Mouse (Mus musculus): ENCODE data around the gene Hdac10. TPM values are rescaled to one million over a fixed set of nuclear protein-coding genes. Genes with fewer than 3 reads are reported as not detected.

The Hdac10 gene
- polyA plus RNA-seq, 1 experiment from 2014 or later = 9.8 TPM

DNA sequence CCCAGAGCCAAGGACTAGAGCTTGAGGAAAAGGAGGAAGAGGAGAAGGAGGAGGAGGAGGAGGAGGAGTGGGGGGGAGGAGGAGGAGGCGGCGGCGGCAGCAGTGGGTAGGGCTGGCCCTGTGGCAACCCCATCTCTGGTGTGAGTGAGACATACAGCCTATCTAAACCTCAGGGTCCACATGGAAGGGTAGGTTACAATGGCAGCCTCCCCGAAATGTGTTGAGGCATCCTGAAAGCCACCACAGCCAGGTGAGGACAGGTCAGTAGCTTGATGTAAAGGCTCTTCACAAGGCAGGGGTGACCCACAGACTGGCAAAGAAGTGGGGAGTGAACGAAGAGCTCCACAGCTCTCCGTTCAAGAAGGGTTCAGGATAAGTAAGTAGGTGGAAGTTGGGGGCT, 10.0 kb upstream of the Hdac10 start:
- DNase-seq (ENCODE audit: low spot score) (no peak), ATAC-seq (ENCODE audit: insufficient number of reproducible peaks, low FRiP score, low TSS enrichment, low read depth) (no peak)
- Histone ChIP-seq H3K36me3 (ENCODE audit: control insufficient read depth, insufficient read depth, low read length) (no peaks in the 10 kb centered on the region), H3K27ac (replicated peaks; ENCODE audit: low read depth, low read length) (no peak overlapping the region), H3K9ac (ENCODE audit: low read length) (no peak overlapping the region), H3K4me3 (ENCODE audit: low read depth, low read length) (no peak overlapping the region), H3K9me3 (ENCODE audit: control insufficient read depth, low read length) (no peaks in the 10 kb centered on the region), H3K4me2 (ENCODE audit: low read depth, severe bottlenecking) (no peak overlapping the region), H3K27me3 (ENCODE audit: control insufficient read depth, insufficient read depth, low read length) (no peaks in the 10 kb centered on the region), H3K4me1 (ENCODE audit: control insufficient read depth, insufficient read depth, low read length) (peaks cover 11% of the 10 kb centered on the region)
- WGBS = 92% methylated on average over 6 of the region's 6 CpGs

GRCm38 (mm10) chr15:89138046-89138405, 9.5 kb upstream of the Hdac10 start:
- DNase-seq (ENCODE audit: low spot score) (no peak), ATAC-seq (ENCODE audit: insufficient number of reproducible peaks, low FRiP score, low TSS enrichment, low read depth) (no peak)
- H3K9me3 ChIP-seq (ENCODE audit: control insufficient read depth, low read length) = no peaks in the 10 kb centered on the region
- H3K27ac ChIP-seq (replicated peaks; ENCODE audit: low read depth, low read length) = no peak overlapping the region
- no peak overlapping the region for H3K4me3 ChIP-seq (ENCODE audit: low read depth, low read length)
- no peaks in the 10 kb centered on the region for H3K27me3 ChIP-seq (ENCODE audit: control insufficient read depth, insufficient read depth, low read length)
- no peak overlapping the region for H3K9ac ChIP-seq (ENCODE audit: low read length)
- WGBS = 91% methylated on average over 7 of the region's 7 CpGs
- H3K4me1 ChIP-seq (ENCODE audit: control insufficient read depth, insufficient read depth, low read length) = peaks cover 11% of the 10 kb centered on the region
- no peak overlapping the region for H3K4me2 ChIP-seq (ENCODE audit: low read depth, severe bottlenecking)
- H3K36me3 ChIP-seq (ENCODE audit: control insufficient read depth, insufficient read depth, low read length) = no peaks in the 10 kb centered on the region

DNA sequence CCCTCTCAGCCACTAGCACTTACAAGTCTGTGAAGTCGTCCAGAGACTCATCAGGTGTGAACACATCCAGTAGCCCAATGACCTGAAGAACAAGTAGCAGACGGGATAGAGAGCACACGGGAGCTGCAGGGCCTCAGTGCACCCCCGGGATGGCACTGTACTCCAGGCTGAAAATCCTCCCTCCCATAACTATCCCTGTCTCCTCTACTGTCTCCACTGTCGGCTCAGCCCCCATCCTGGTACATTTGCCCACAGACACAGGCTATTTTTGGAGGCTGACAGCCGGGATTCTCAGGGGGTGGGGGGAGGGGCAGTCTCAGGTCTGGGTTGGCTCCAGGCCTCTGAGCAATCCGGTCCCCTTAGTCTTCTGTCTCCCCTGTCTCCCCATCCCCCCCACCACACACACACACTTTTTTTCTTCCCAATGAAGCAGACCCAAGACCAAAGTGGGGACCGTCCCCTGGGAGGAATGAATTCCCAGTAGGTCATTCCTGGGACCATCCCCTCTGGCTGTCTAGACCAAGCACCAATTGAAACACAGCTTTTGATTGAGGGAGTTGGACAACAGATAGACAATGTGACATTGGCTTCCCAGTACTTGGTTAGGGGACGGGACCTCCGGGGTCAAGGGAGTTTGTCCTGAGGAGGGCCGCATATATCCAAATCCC, 9.0 kb upstream of the Hdac10 start:
- Histone ChIP-seq H3K27ac (replicated peaks; ENCODE audit: low read depth, low read length) (no peak overlapping the region), H3K9me3 (ENCODE audit: control insufficient read depth, low read length) (no peaks in the 10 kb centered on the region), H3K4me1 (ENCODE audit: control insufficient read depth, insufficient read depth, low read length) (peaks cover 11% of the 10 kb centered on the region), H3K9ac (ENCODE audit: low read length) (no peak overlapping the region), H3K4me2 (ENCODE audit: low read depth, severe bottlenecking) (no peak overlapping the region), H3K4me3 (ENCODE audit: low read depth, low read length) (no peak overlapping the region), H3K27me3 (ENCODE audit: control insufficient read depth, insufficient read depth, low read length) (no peaks in the 10 kb centered on the region), H3K36me3 (ENCODE audit: control insufficient read depth, insufficient read depth, low read length) (no peaks in the 10 kb centered on the region)
- DNase-seq (ENCODE audit: low spot score) (no peak), ATAC-seq (ENCODE audit: insufficient number of reproducible peaks, low FRiP score, low TSS enrichment, low read depth) (no peak)
- 73% methylated on average over 11 of the region's 11 CpGs for WGBS

DNA sequence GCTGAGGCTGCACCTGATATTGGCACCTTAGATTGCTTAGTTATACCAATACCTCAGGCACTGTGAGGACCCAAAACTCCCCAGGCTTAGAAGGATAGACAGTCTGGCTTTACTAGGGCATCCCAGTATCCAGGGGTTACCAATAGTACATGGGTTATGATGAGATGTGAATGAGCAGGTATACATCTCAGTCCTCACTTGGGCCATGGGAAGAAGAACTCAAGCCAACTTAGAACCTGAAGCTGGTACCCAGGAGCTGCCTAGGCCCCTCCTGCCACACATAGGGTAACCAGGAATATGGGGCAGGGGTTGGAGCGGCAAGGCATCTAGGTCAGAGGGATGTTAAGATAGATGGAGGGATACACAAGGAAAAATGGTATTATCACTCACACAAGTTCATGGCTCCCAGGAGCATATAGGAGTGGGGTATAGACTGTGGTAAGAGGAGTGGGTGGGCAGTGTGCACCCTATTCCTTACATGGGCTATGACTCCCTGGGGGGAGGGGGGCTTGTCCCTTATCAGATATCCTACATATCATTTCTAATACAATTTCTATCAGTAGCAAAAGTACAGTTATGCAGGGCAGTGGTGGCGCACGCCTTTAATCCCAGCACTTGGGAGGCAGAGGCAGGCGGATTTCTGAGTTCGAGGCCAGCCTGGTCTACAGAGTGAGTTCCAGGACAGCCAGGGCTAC, 8.1 kb upstream of the Hdac10 start:
- peaks cover 11% of the 10 kb centered on the region for H3K4me1 ChIP-seq (ENCODE audit: control insufficient read depth, insufficient read depth, low read length)
- no peaks in the 10 kb centered on the region for H3K9me3 ChIP-seq (ENCODE audit: control insufficient read depth, low read length)
- H3K36me3 ChIP-seq (ENCODE audit: control insufficient read depth, insufficient read depth, low read length) = no peaks in the 10 kb centered on the region
- no peak overlapping the region for H3K27ac ChIP-seq (replicated peaks; ENCODE audit: low read depth, low read length)
- H3K27me3 ChIP-seq (ENCODE audit: control insufficient read depth, insufficient read depth, low read length) = no peaks in the 10 kb centered on the region
- no peak overlapping the region for H3K4me3 ChIP-seq (ENCODE audit: low read depth, low read length)
- no peak overlapping the region for H3K4me2 ChIP-seq (ENCODE audit: low read depth, severe bottlenecking)
- 90% methylated on average over 5 of the region's 5 CpGs for WGBS
- ATAC-seq (ENCODE audit: insufficient number of reproducible peaks, low FRiP score, low TSS enrichment, low read depth) (no peak), DNase-seq (ENCODE audit: low spot score) (no peak)
- H3K9ac ChIP-seq (ENCODE audit: low read length) = no peak overlapping the region

DNA sequence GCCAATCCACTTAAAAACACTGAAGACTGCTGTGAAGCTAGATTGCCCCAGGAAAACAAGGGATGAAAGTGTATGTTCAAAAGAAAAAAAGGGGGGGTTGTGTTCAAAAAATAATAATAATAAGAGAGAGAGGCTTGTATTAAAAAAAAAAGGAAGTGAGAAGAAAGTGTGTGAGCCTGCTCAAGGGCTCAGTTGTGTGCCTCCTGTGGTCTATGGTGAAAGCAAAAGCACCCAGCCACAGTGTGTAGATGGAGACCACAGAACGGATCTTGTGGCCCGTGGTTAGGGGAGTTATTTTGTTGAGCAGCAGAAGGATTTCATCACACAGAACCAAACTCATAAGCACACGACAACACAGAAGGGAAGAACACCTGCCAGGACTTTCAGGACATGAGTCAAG, 2.8 kb upstream of the Hdac10 start:
- ATAC-seq (ENCODE audit: insufficient number of reproducible peaks, low FRiP score, low TSS enrichment, low read depth) (no peak), DNase-seq (ENCODE audit: low spot score) (no peak)
- no peak overlapping the region for H3K27ac ChIP-seq (replicated peaks; ENCODE audit: low read depth, low read length)
- H3K4me2 ChIP-seq (ENCODE audit: low read depth, severe bottlenecking) = no peak overlapping the region
- no peak overlapping the region for H3K4me3 ChIP-seq (ENCODE audit: low read depth, low read length)
- H3K27me3 ChIP-seq (ENCODE audit: control insufficient read depth, insufficient read depth, low read length) = no peaks in the 10 kb centered on the region
- H3K9ac ChIP-seq (ENCODE audit: low read length) = no peak overlapping the region
- H3K4me1 ChIP-seq (ENCODE audit: control insufficient read depth, insufficient read depth, low read length) = peaks cover 8% of the 10 kb centered on the region
- no peaks in the 10 kb centered on the region for H3K9me3 ChIP-seq (ENCODE audit: control insufficient read depth, low read length)
- WGBS = 88% methylated on average over 3 of the region's 3 CpGs
- no peaks in the 10 kb centered on the region for H3K36me3 ChIP-seq (ENCODE audit: control insufficient read depth, insufficient read depth, low read length)

GRCm38 (mm10) chr15:89130245-89130644, 1.7 kb upstream of the Hdac10 start:
- H3K4me1 ChIP-seq (ENCODE audit: control insufficient read depth, insufficient read depth, low read length) = peaks cover 8% of the 10 kb centered on the region
- no peak overlapping the region for H3K9ac ChIP-seq (ENCODE audit: low read length)
- H3K27ac ChIP-seq (replicated peaks; ENCODE audit: low read depth, low read length) = no peak overlapping the region
- H3K27me3 ChIP-seq (ENCODE audit: control insufficient read depth, insufficient read depth, low read length) = no peaks in the 10 kb centered on the region
- H3K9me3 ChIP-seq (ENCODE audit: control insufficient read depth, low read length) = no peaks in the 10 kb centered on the region
- no peak for ATAC-seq (ENCODE audit: insufficient number of reproducible peaks, low FRiP score, low TSS enrichment, low read depth)
- DNase-seq (ENCODE audit: low spot score) = no peak
- no peak overlapping the region for H3K4me2 ChIP-seq (ENCODE audit: low read depth, severe bottlenecking)
- H3K36me3 ChIP-seq (ENCODE audit: control insufficient read depth, insufficient read depth, low read length) = peaks cover 2% of the 10 kb centered on the region; the same call in 1 of the 2 replicates
- H3K4me3 ChIP-seq (ENCODE audit: low read depth, low read length) = no peak overlapping the region

GRCm38 (mm10) chr15:89127364-89127940, 1.0 kb downstream of the Hdac10 start:
- peak overlapping the region; percentile 50 for H3K4me3 ChIP-seq (ENCODE audit: low read depth, low read length)
- peak overlapping the region; percentile 37; the same call in 1 of the 2 replicates for H3K9ac ChIP-seq (ENCODE audit: low read length)
- H3K4me1 ChIP-seq (ENCODE audit: control insufficient read depth, insufficient read depth, low read length) = peaks cover 11% of the 10 kb centered on the region
- no peak overlapping the region for H3K27ac ChIP-seq (replicated peaks; ENCODE audit: low read depth, low read length)
- H3K27me3 ChIP-seq (ENCODE audit: control insufficient read depth, insufficient read depth, low read length) = no peaks in the 10 kb centered on the region
- peak overlapping the region; percentile 65; the same call in 1 of the 2 replicates for H3K4me2 ChIP-seq (ENCODE audit: low read depth, severe bottlenecking)
- DNase-seq (ENCODE audit: low spot score) (no peak), ATAC-seq (ENCODE audit: insufficient number of reproducible peaks, low FRiP score, low TSS enrichment, low read depth) (no peak)
- H3K9me3 ChIP-seq (ENCODE audit: control insufficient read depth, low read length) = no peaks in the 10 kb centered on the region
- peaks cover 2% of the 10 kb centered on the region; the same call in 1 of the 2 replicates for H3K36me3 ChIP-seq (ENCODE audit: control insufficient read depth, insufficient read depth, low read length)
- 85% methylated on average over 8 of the region's 8 CpGs for WGBS

- H3K27me3 ChIP-seq (ENCODE audit: control insufficient read depth, insufficient read depth, low read length) = no peaks in the 10 kb centered on the region
- no peak overlapping the region for H3K4me2 ChIP-seq (ENCODE audit: low read depth, severe bottlenecking)
- 90% methylated on average over 8 of the region's 8 CpGs for WGBS
- H3K4me1 ChIP-seq (ENCODE audit: control insufficient read depth, insufficient read depth, low read length) = peaks cover 18% of the 10 kb centered on the region
- H3K27ac ChIP-seq (replicated peaks; ENCODE audit: low read depth, low read length) = no peak overlapping the region
- H3K9ac ChIP-seq (ENCODE audit: low read length) = no peak overlapping the region
- H3K36me3 ChIP-seq (ENCODE audit: control insufficient read depth, insufficient read depth, low read length) = peaks cover 2% of the 10 kb centered on the region; the same call in 1 of the 2 replicates
- ATAC-seq (ENCODE audit: insufficient number of reproducible peaks, low FRiP score, low TSS enrichment, low read depth) (no peak), DNase-seq (ENCODE audit: low spot score) (no peak)
- no peaks in the 10 kb centered on the region for H3K9me3 ChIP-seq (ENCODE audit: control insufficient read depth, low read length)
- no peak overlapping the region for H3K4me3 ChIP-seq (ENCODE audit: low read depth, low read length)
Observed at GRCm38 (mm10) chr15:89126622-89127021, 1.9 kb downstream of the Hdac10 start.

All from limb, embryonic 11.5 days (tissue).